Mouse (Mus musculus): Measurements from ENCODE around the gene Olfr1020. TPM values are rescaled to one million over a fixed set of nuclear protein-coding genes. Genes with fewer than 3 reads are reported as not detected.

Olfr1020 gene
- not detected in 2 replicates for polyA plus RNA-seq (2012; ENCODE audit: insufficient read depth, low replicate concordance)

- no peak within 1 kb of the TSS for H3K4me3 ChIP-seq (replicated peaks)
- no peaks in the 10 kb centered on the region for H3K36me3 ChIP-seq (replicated peaks; ENCODE audit: low read length)
- no peaks in the 10 kb centered on the region for H3K9me3 ChIP-seq
- no peaks in the 10 kb centered on the region for H3K27me3 ChIP-seq (replicated peaks)
- TF ChIP-seq GATA1 (IDR thresholded peaks at IDR 0.05; ENCODE audit: borderline replicate concordance, low read length) (no peak), FLI1 (IDR thresholded peaks at IDR 0.05; ENCODE audit: low read length) (no peak)
- H3K4me1 ChIP-seq = no peaks in the 10 kb centered on the region
These were observed at the start of gene Olfr1020 for GRCm38 (mm10) chr2:85846730-85847129. TSS of gene Olfr1020 (plus strand) at chr2:85847030.

- H3K9me3 ChIP-seq = no peaks in the 10 kb centered on the region
- no peaks in the 10 kb centered on the region for H3K4me1 ChIP-seq
- no peak within 1 kb of the TSS for H3K4me3 ChIP-seq (replicated peaks)
- TF ChIP-seq GATA1 (IDR thresholded peaks at IDR 0.05; ENCODE audit: borderline replicate concordance, low read length) (no peak), FLI1 (IDR thresholded peaks at IDR 0.05; ENCODE audit: low read length) (no peak)
- H3K36me3 ChIP-seq (replicated peaks; ENCODE audit: low read length) = no peaks in the 10 kb centered on the region
- H3K27me3 ChIP-seq (replicated peaks) = no peaks in the 10 kb centered on the region
These were observed 44.4 kb upstream of the Olfr1020 start, which contains the start of gene Olfr1016 for GRCm38 (mm10) chr2:85802444-85802843. TSS of gene Olfr1016 (minus strand) at chr2:85802544.

DNA sequence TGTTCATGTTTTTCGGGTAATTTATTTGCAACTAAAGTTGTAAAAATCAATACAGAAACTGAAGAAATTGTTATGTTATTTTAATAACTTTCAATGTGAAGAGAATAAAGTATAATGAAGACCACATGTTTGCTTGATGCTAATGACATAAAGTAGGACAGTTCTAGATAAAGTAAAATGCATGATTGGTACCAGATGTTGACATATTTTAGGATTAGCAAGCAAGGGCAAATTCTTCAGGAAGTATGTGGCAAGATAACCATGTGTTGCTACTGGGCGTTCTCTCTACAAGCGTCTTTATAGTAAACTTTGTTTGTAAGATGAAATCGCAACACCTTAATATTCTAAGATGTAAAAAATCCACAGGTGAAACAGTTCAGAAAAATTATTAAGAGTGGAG lies 42.3 kb upstream of the Olfr1020 start:
- Histone ChIP-seq H3K4me3 (replicated peaks) (no peak overlapping the region), H3K27me3 (replicated peaks) (no peaks in the 10 kb centered on the region), H3K9me3 (no peaks in the 10 kb centered on the region), H3K36me3 (replicated peaks; ENCODE audit: low read length) (no peaks in the 10 kb centered on the region), H3K4me1 (no peaks in the 10 kb centered on the region)
- TF ChIP-seq GATA1 (IDR thresholded peaks at IDR 0.05; ENCODE audit: borderline replicate concordance, low read length) (no peak), FLI1 (IDR thresholded peaks at IDR 0.05; ENCODE audit: low read length) (no peak)

DNA sequence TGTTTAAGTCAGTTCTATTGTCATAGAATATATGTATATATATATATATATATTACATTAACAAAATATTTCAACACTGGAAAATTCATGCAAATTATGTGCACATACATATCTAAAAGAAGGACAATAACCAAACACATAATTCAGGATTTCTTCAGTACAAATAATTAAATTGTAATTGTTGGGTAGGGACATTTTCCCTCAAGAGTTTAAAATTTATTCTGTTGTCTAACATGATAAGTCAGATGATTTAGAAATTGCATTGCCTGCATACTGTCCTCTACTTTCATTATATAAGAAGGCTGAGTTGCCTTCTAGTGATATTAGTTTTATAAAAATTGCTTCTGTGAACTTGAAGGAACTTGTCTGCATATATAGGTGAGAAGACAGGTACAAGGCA lies 28.7 kb upstream of the Olfr1020 start, which contains the start of gene Olfr1018:
Olfr1018 (plus strand) TSS at position 301 of the 400 bp plus-strand sequence.
- no peaks in the 10 kb centered on the region for H3K4me1 ChIP-seq
- no peaks in the 10 kb centered on the region for H3K27me3 ChIP-seq (replicated peaks)
- no peaks in the 10 kb centered on the region for H3K36me3 ChIP-seq (replicated peaks; ENCODE audit: low read length)
- TF ChIP-seq FLI1 (IDR thresholded peaks at IDR 0.05; ENCODE audit: low read length) = no peak
- no peak for TF ChIP-seq GATA1 (IDR thresholded peaks at IDR 0.05; ENCODE audit: borderline replicate concordance, low read length)
- H3K9me3 ChIP-seq = no peaks in the 10 kb centered on the region
- no peak within 1 kb of the TSS for H3K4me3 ChIP-seq (replicated peaks)

DNA sequence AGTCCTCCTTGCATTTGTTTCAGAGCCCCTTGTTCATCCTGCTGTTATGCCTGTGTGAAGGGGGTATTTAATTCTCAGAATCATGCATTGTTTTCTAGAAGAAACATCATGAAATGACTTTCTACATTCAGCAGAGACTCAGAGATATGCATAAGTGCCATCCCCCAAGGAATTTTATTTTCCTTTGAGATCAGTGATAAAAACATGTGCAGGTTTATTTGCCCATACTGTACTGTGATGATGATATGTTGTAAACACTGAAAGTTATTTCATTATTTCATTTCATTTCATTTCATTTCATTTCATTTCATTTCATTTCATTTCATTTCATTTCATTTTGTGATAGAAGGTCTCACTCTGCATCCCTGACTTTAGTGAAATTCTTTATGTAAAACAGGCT lies 1.4 kb upstream of the Olfr1020 start, which contains the start of gene Olfr1019:
Olfr1019 (minus strand) TSS at position 101 of the 400 bp plus-strand sequence.
- H3K4me3 ChIP-seq (replicated peaks) = no peak within 1 kb of the TSS
- TF ChIP-seq GATA1 (IDR thresholded peaks at IDR 0.05; ENCODE audit: borderline replicate concordance, low read length) = no peak
- TF ChIP-seq FLI1 (IDR thresholded peaks at IDR 0.05; ENCODE audit: low read length) = no peak

DNA sequence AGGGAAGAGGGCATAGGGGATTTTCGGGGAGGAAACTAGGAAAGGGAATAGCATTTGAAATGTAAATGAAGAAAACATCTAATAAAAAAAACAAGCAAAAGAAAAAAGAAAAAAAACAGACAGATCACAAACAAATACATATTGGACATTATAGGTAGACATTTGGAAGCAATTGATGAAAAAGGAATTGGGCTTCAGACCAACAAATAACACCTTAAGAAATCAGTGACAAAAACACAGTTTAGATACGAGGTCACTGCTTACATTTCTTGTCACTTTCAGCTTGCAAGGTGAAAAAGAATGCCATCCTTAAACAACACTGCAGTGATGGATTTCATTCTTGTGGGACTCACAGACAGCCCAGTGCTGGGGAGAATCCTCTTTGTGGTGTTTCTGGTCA lies 21.5 kb downstream of the Olfr1020 start, which contains the start of gene Olfr1022:
Olfr1022 (plus strand) TSS at position 301 of the 400 bp plus-strand sequence.
- TF ChIP-seq FLI1 (IDR thresholded peaks at IDR 0.05; ENCODE audit: low read length) (no peak), GATA1 (IDR thresholded peaks at IDR 0.05; ENCODE audit: borderline replicate concordance, low read length) (no peak)
- Histone ChIP-seq H3K36me3 (replicated peaks; ENCODE audit: low read length) (no peaks in the 10 kb centered on the region), H3K4me3 (replicated peaks) (no peak within 1 kb of the TSS), H3K27me3 (replicated peaks) (no peaks in the 10 kb centered on the region), H3K4me1 (no peaks in the 10 kb centered on the region), H3K9me3 (no peaks in the 10 kb centered on the region)

More for the DNA sequence above, 1.4 kb upstream of the Olfr1020 start, which contains the start of gene Olfr1019:
- Histone ChIP-seq H3K4me1 (no peaks in the 10 kb centered on the region), H3K36me3 (replicated peaks; ENCODE audit: low read length) (no peaks in the 10 kb centered on the region), H3K9me3 (no peaks in the 10 kb centered on the region), H3K27me3 (replicated peaks) (no peaks in the 10 kb centered on the region)

DNA sequence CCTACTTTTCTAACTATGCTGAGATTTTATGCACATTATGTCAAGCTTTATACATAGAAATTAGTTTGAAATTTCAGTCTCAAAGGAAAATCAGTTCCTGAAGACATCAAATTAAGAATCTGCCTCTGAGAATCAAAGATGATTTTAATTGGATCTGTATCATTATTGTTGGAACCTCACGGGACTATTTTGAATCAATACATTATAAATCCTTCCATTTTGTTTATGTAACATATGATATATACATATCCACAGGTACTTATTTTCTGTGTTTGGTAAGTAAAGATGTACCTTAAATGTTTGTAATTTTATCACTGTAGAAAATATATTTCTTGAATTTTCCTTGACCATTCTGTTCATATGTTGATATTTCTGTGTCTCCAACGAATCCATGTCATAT lies 38.5 kb downstream of the Olfr1020 start, which contains the start of gene Olfr1023:
Olfr1023 (plus strand) TSS at position 301 of the 400 bp plus-strand sequence.
- Histone ChIP-seq H3K4me1 (no peaks in the 10 kb centered on the region), H3K4me3 (replicated peaks) (no peak within 1 kb of the TSS), H3K27me3 (replicated peaks) (no peaks in the 10 kb centered on the region), H3K9me3 (no peaks in the 10 kb centered on the region), H3K36me3 (replicated peaks; ENCODE audit: low read length) (no peaks in the 10 kb centered on the region)
- TF ChIP-seq FLI1 (IDR thresholded peaks at IDR 0.05; ENCODE audit: low read length) (no peak), GATA1 (IDR thresholded peaks at IDR 0.05; ENCODE audit: borderline replicate concordance, low read length) (no peak)

Other genes starting within 250 kb of the Olfr1020 start
- not detected in 2 replicates for gene Olfr1000, start 235.1 kb upstream of the Olfr1020 start, polyA plus RNA-seq (2012; ENCODE audit: insufficient read depth, low replicate concordance)
- not detected in 2 replicates for gene Olfr1002, start 196.3 kb upstream of the Olfr1020 start, polyA plus RNA-seq (2012; ENCODE audit: insufficient read depth, low replicate concordance)
- not detected in 2 replicates for gene Olfr154, start 182.6 kb upstream of the Olfr1020 start, polyA plus RNA-seq (2012; ENCODE audit: insufficient read depth, low replicate concordance)
- gene Olfr1006, start 168.3 kb upstream of the Olfr1020 start, polyA plus RNA-seq (2012; ENCODE audit: insufficient read depth, low replicate concordance) = not detected in 2 replicates
- gene Olfr1008, start 157.6 kb upstream of the Olfr1020 start, polyA plus RNA-seq (2012; ENCODE audit: insufficient read depth, low replicate concordance) = not detected in 2 replicates
- gene Olfr1009, start 131.6 kb upstream of the Olfr1020 start, polyA plus RNA-seq (2012; ENCODE audit: insufficient read depth, low replicate concordance) = not detected in 2 replicates
- not detected in 2 replicates for gene Olfr1012, start 84.3 kb upstream of the Olfr1020 start, polyA plus RNA-seq (2012; ENCODE audit: insufficient read depth, low replicate concordance)
- gene Olfr1013, start 79.9 kb upstream of the Olfr1020 start, polyA plus RNA-seq (2012; ENCODE audit: insufficient read depth, low replicate concordance) = 0.03 TPM in 1 of 2 replicates, not detected in the other
- not detected in 2 replicates for gene Olfr1014, start 74.3 kb upstream of the Olfr1020 start, polyA plus RNA-seq (2012; ENCODE audit: insufficient read depth, low replicate concordance)
- not detected in 2 replicates for gene Olfr1015, start 65.0 kb upstream of the Olfr1020 start, polyA plus RNA-seq (2012; ENCODE audit: insufficient read depth, low replicate concordance)
- not detected in 2 replicates for gene Olfr1016, start 44.5 kb upstream of the Olfr1020 start, polyA plus RNA-seq (2012; ENCODE audit: insufficient read depth, low replicate concordance)
- gene Olfr1018, start 28.6 kb upstream of the Olfr1020 start, polyA plus RNA-seq (2012; ENCODE audit: insufficient read depth, low replicate concordance) = not detected in 2 replicates
- not detected in 2 replicates for gene Olfr1019, start 1.5 kb upstream of the Olfr1020 start, polyA plus RNA-seq (2012; ENCODE audit: insufficient read depth, low replicate concordance)
- not detected in 2 replicates for gene Olfr1022, start 21.6 kb downstream of the Olfr1020 start, polyA plus RNA-seq (2012; ENCODE audit: insufficient read depth, low replicate concordance)
- not detected in 2 replicates for gene Olfr1023, start 38.6 kb downstream of the Olfr1020 start, polyA plus RNA-seq (2012; ENCODE audit: insufficient read depth, low replicate concordance)
- not detected in 2 replicates for gene Olfr1024, start 58.0 kb downstream of the Olfr1020 start, polyA plus RNA-seq (2012; ENCODE audit: insufficient read depth, low replicate concordance)
- not detected in 2 replicates for gene Olfr1025-ps1, start 68.2 kb downstream of the Olfr1020 start, polyA plus RNA-seq (2012; ENCODE audit: insufficient read depth, low replicate concordance)
- gene Olfr1026, start 74.5 kb downstream of the Olfr1020 start, polyA plus RNA-seq (2012; ENCODE audit: insufficient read depth, low replicate concordance) = not detected in 2 replicates
- gene Olfr1028, start 103.4 kb downstream of the Olfr1020 start, polyA plus RNA-seq (2012; ENCODE audit: insufficient read depth, low replicate concordance) = not detected in 2 replicates
- gene Olfr1029, start 126.9 kb downstream of the Olfr1020 start, polyA plus RNA-seq (2012; ENCODE audit: insufficient read depth, low replicate concordance) = not detected in 2 replicates
- gene Olfr1030, start 132.2 kb downstream of the Olfr1020 start, polyA plus RNA-seq (2012; ENCODE audit: insufficient read depth, low replicate concordance) = not detected in 2 replicates
- not detected in 2 replicates for gene Olfr1031, start 143.3 kb downstream of the Olfr1020 start, polyA plus RNA-seq (2012; ENCODE audit: insufficient read depth, low replicate concordance)
- gene Olfr1032, start 158.5 kb downstream of the Olfr1020 start, polyA plus RNA-seq (2012; ENCODE audit: insufficient read depth, low replicate concordance) = not detected in 2 replicates
- not detected in 2 replicates for gene Olfr1033, start 173.6 kb downstream of the Olfr1020 start, polyA plus RNA-seq (2012; ENCODE audit: insufficient read depth, low replicate concordance)
- not detected in 2 replicates for gene Olfr1034, start 198.8 kb downstream of the Olfr1020 start, polyA plus RNA-seq (2012; ENCODE audit: insufficient read depth, low replicate concordance)
- gene Olfr1036, start 227.0 kb downstream of the Olfr1020 start, polyA plus RNA-seq (2012; ENCODE audit: insufficient read depth, low replicate concordance) = not detected in 2 replicates
- not detected in 2 replicates for gene Olfr1037, start 240.4 kb downstream of the Olfr1020 start, polyA plus RNA-seq (2012; ENCODE audit: insufficient read depth, low replicate concordance)